Mouse (Mus musculus) c-Kit-positive CD71-positive TER-119-positive erythroid progenitor cells, embryonic 14.5 days (primary cell): ENCODE results near the gene Tlr5.

ENCODE experiments used
- DNase-seq: peaks from one replicate; pipeline ENCODE4 v3.0.0-alpha.2; 2013; ENCODE audit warnings: low spot score

The Tlr5 gene

GRCm38 (mm10) chr1:182953667-182954066, 921 bp upstream of the Tlr5 start:
- no peak for DNase-seq

- no peak for DNase-seq
These were observed 546 bp downstream of the Tlr5 start for GRCm38 (mm10) chr1:182955047-182955620.

GRCm38 (mm10) chr1:182956186-182956960, 1.8 kb downstream of the Tlr5 start:
- no peak for DNase-seq

- DNase-seq: no peak
These were observed 2.6 kb downstream of the Tlr5 start for GRCm38 (mm10) chr1:182957001-182957757.

- DNase-seq: no peak
These were observed 3.4 kb downstream of the Tlr5 start for GRCm38 (mm10) chr1:182957826-182958544.

- DNase-seq: no peak
These were observed 4.2 kb downstream of the Tlr5 start for GRCm38 (mm10) chr1:182958824-182959223.

GRCm38 (mm10) chr1:182959251-182959691, 4.7 kb downstream of the Tlr5 start:
- no peak for DNase-seq

- peak; percentile 61 for DNase-seq
These were observed 5.3 kb downstream of the Tlr5 start for GRCm38 (mm10) chr1:182959811-182960455.

GRCm38 (mm10) chr1:182961076-182961475, 6.5 kb downstream of the Tlr5 start:
- DNase-seq: no peak

GRCm38 (mm10) chr1:182963329-182963728, 8.7 kb downstream of the Tlr5 start:
- DNase-seq: no peak

- no peak for DNase-seq
These were observed 10.4 kb downstream of the Tlr5 start for GRCm38 (mm10) chr1:182964855-182965466.

- no peak for DNase-seq
These were observed 14.1 kb downstream of the Tlr5 start for GRCm38 (mm10) chr1:182968732-182969131.

- no peak for DNase-seq
These were observed 17.7 kb downstream of the Tlr5 start for GRCm38 (mm10) chr1:182972240-182972639.

GRCm38 (mm10) chr1:182974826-182975225, 20.2 kb downstream of the Tlr5 start:
- DNase-seq: no peak

GRCm38 (mm10) chr1:182980702-182981101, 26.1 kb downstream of the Tlr5 start:
- DNase-seq: no peak

- peak; percentile 75 for DNase-seq
These were observed 28.4 kb downstream of the Tlr5 start for GRCm38 (mm10) chr1:182982995-182983394.

- DNase-seq: no peak
These were observed 29.0 kb downstream of the Tlr5 start for GRCm38 (mm10) chr1:182983496-182984127.

- no peak for DNase-seq
These were observed 31.7 kb downstream of the Tlr5 start for GRCm38 (mm10) chr1:182986243-182986642.

- no peak for DNase-seq
These were observed 32.2 kb downstream of the Tlr5 start for GRCm38 (mm10) chr1:182986750-182987149.

GRCm38 (mm10) chr1:182987801-182988200, 33.2 kb downstream of the Tlr5 start:
- no peak for DNase-seq

- no peak for DNase-seq
These were observed 34.1 kb downstream of the Tlr5 start for GRCm38 (mm10) chr1:182988646-182989045.
